Mouse (Mus musculus): ENCODE results near the gene Aspscr1. TPM values are rescaled to one million over a fixed set of nuclear protein-coding genes. Genes with fewer than 3 reads are reported as not detected.

Aspscr1 gene
- polyA plus RNA-seq, 2 experiments from 2014 or later = 82.3 to 134 TPM

DNA sequence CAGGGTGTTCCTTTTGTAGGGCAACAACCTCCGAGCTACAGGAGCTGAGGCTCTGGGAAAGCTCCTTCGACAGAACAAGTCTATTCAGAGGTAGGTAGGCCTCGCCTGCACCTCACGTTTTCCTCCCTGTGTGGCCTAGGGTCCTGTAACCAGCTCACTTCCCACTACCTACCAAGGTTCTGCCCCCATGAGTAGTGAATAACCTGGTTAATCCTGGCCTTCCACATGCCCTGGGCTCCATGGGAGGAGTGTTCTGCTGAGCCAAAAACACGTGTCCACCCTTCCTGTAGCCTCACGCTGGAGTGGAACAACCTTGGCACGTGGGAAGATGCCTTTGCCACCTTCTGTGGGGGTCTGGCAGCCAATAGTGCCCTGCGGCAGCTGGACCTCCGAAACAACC is 42.4 kb downstream of the Aspscr1 start:
- no peak for ATAC-seq

DNA sequence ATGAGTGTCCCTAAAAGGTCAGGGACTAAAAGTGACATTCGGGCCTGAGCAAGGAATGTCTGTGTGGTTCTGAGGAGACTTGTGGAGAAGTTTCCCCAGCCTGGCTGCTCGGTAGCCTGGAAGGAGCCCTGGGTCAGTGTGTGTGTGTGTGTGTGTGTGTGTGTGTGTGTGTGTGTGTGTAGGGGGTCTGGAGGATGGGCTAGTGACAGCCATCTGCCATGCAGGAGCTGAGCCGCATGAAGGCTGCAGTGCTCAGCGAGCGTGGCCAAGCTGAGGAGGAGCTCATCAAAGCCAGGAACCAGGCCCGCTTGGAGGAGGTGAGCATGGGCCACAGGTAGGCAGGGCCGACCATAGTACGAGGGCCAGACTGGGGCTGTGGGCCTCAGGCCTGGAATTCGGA is 46.5 kb downstream of the Aspscr1 start:
- ATAC-seq = no peak

DNA sequence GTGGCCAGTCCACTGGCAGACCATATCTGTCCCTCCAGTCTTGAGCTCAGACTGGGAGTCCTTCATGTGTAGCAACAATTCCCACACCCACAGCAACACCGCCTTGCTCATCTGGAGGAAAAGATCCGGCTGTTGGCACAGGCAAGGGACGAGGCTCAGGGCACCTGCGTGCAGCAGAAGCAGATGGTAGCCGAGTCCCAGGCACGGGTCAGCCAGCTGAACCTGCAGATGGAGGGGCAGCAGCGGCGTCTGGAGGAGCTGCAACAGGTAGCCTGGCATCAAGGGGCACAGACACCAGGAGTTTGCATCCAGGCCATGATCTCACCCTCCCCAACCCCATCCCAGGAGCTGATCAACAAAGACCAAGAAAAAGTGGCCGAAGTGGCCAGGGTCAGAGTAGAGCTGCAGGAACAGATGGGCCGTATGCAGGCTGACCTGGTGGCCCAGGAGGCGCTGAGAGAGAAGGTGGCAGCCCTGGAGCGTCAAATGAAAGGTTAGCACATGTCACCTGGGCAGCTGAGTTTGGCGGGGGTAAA is 47.1 kb downstream of the Aspscr1 start:
- no peak for ATAC-seq

DNA sequence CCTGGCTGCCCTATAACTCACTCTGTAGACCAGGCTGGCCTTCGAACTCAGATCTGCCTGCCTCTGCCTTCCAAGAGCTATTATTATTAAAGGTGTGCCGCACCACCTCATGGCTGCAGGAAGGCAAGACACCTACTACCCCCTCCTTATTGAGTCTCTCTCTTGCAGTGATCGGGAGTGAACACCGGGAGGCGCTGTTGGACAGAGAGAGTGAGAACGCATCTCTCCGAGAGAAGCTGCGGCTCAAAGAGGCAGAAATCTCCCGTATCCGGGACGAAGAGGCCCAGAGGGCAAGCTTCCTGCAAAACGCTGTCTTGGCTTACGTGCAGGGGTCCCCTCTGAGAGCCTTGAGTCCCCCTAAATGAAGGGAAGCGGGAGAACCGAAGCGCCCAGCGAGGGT is 47.7 kb downstream of the Aspscr1 start:
- ATAC-seq = peak; percentile 91

DNA sequence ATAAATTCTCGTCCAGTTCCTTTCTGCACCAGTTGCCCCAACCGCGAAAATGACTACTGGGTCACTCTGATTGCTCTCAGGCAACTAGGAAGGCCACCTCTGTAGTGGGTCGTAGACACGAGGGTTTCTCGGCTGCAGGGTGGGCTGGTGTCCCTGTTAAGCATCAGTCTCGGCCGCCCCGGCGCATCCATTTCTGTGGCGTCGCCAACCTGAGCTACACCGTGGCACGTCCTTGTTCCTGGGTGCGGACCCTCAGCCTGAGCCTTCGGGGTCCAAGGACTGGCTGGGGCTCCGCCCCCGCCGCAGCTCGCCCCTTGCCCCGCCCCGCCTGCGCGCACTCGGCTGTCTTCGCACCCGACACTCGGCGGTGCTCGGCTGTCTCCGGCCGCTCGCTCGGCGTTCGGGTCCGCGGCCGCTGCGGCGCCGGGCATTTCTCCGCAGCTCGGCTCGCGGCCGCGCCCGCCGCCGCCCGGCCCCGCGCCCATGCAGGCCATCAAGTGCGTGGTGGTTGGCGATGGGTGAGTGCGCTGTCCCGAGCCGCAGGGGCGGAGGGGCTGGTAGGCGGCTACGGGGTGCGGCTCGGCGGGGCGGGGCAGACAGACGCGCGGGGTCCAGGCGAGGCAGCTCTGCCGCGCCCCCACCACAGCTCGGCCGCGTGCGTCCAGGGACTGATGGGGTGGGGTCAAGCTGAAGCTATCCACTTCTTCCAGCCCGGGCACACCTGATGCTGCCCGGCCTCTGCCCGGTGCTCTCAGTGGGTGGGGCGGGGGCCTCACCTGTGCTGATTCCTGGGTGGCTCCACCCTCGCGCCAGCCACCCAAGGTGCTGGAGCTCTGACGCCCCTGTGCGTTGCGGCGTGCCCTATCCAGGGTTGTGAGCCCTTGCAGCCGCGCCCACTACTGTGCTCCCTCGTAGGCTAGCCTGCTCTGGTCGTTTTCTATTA is 48.6 kb downstream of the Aspscr1 start, which contains the start of gene Rac3:
Gene Rac3, plus strand, starts transcription at position 347 of the 943 bp plus-strand sequence.
- peak; percentile 46 for ATAC-seq

DNA sequence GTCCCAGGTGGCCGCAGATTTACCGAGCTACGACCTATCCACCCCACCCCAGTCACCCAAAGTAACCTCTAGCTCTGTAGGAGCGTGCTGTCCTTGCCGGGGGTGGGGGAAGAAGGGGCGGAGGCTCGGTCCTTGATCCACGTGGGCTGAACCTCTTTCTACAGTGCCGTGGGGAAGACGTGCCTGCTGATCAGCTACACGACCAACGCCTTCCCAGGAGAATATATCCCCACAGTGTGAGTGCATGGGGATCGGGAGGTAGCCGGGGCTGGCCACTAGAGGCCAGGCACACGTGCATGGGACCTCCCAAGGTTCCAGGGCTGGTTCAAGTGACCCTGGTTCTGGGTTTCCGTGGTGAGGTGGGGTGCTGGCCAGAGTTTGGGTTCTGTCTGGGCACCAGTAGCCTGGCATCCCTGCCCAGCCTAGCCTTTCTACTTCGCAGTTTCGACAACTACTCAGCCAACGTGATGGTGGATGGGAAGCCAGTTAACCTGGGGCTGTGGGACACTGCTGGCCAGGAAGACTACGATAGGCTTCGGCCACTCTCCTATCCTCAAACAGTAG is 49.4 kb downstream of the Aspscr1 start:
- ATAC-seq = no peak

DNA sequence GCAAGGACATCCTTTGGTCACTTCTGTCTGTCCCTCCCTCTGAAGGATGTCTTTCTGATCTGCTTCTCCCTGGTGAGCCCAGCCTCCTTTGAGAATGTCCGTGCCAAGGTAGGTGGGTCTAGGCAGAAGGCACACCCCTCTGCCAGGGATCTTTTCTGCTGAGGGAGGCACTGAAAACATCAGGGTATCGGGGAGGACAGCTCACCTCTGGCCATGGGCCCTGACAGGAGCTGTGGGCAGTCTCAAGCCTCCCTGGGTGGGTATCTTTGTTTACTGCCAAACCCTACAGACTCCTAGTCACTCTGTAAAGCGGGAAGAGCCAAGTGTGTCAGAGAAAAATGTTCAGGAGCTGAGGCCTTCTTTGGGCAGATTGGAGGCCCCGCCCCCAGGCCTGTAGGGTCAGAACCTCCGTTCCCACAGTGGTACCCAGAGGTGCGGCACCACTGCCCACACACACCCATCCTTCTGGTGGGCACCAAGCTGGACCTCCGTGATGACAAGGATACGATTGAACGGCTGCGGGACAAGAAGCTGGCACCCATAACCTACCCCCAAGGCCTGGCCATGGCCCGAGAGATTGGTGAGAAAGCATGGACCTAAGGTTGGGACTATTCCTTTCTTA is 50.1 kb downstream of the Aspscr1 start:
- no peak for ATAC-seq

DNA sequence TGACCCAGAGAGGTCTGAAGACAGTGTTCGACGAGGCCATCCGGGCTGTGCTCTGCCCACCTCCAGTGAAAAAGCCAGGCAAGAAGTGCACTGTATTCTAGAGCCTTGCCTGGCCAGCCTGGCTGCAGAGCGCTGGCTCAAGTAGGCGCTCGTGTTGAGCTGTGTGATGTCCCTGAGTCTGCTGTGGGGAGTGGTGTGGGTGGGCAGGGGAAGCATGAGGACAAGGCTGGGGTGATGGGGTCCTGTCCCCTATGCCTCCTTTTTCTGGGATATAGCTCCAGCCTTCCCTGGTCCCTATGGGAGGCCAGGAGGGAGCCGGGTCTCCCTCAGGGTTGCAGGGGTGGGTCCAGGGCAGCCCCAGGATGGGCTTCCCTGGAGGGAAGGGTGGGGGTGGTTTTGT is 50.7 kb downstream of the Aspscr1 start:
- no peak for ATAC-seq

DNA sequence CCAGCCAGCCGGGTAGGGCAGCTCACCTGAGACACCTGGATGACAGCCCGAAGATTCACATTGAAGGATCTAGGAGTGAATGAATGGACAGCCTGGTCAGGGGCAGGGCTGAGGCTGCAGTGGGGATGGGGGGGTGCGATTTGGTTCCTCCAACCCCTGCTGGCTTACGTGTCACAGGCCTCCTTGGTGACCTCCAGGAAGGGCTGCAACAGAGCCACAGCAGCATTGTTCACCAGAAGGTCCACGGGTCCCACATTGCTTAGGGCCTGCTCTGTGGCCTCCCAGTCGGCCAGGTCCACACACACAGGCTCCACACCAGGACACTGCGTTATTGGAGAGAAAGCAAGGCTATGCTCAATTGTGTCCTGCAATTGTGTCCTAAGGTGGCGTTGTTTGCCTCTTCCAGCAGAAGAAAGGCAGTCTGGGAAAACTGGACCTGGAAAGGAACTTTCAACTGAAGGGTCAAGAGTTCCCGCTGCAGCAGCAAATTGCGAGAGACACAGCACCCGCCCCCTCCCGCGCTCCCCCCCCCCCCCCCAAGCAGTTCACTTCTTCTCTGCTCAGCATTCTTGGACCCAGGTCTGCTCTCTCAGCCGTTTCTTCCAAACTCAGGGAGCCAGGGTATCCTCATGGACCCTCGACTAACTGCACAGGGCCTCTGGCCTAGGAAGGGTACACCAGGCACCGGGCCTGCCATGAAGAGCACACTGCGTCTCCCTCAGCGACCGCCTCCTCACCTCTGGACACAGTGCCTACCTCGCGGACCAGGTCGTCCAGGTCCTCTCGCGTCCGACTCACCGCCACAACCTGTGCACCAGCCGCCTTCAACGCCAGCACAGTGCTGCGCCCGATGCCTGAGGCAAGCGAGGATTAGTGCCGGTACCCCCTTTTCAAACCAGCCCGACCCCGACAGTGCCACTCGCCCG is 53.7 kb downstream of the Aspscr1 start:
- peak; percentile 46 for ATAC-seq

DNA sequence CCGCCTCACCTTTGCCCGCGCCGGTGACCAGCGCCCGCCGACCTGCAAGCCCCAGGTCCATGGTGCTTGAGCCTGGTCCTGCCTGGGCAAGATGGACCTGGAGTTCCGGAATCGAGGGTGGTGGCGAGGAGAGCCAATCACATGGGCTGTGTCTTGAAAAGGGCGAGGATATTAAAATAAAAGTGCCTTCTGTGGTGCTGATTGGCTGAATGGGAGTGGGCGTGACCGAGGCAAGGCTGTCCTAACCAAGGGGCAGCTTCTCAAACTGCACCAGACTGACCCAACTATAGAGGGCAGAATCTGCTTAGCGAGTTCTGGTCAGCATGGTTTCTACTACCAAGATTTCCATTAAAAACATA is 54.4 kb downstream of the Aspscr1 start, which contains the start of gene Dcxr:
Gene Dcxr, minus strand, starts transcription at position 113 of the 359 bp plus-strand sequence.
- peak; percentile 93 for ATAC-seq

DNA sequence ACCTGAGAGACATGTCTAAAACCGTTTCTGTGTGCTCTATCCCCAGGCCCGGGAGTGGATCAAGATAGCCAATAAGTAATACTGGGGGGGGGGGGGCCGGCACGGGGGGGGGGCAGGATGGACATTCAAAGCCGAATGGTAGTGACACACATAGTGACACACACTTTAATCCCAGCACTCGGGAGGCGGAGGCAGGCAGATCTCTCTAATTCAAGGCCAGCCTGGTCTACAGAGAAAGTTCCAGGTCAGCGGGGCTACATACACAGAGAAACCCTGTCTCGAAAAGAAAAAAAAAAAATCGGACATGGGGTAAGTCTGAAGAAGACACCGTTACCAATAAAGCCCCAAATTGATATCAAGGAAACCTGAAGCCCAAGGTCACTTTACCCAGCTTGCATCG is 54.8 kb downstream of the Aspscr1 start:
- ATAC-seq = no peak

DNA sequence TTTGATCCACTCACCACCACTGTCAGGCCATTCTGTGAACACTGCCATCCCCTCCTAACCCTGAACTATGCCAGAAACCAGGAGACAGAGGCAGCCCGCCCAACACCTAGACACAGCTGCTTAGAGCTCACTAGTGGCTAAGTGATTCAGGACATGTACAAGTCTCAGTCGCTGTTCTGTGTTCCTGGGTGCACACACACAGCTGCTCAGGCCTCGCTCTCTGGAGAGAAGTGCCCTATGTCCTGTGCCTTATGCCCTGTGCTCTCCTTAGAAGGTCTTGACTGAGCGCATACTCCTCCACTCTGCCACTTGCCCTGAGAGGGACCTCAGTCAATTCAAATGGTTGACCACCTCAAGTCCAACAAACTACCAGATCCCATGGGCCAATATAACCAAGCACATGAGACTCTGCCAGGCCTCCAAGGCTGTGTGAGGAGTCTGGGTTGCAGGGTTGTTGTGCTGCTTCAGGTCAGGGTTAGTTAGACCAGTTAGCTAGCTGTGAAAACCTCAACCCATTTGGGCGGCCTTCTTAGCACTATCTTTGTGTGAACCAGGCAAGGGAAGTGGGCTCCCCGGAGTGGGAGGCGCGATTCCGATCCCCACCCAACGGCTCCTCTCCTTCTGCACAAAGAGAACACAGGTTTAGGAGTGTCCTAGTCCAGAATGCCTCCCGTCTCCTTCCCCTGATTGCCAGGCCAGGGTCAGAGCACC is 55.9 kb downstream of the Aspscr1 start:
- no peak for ATAC-seq

DNA sequence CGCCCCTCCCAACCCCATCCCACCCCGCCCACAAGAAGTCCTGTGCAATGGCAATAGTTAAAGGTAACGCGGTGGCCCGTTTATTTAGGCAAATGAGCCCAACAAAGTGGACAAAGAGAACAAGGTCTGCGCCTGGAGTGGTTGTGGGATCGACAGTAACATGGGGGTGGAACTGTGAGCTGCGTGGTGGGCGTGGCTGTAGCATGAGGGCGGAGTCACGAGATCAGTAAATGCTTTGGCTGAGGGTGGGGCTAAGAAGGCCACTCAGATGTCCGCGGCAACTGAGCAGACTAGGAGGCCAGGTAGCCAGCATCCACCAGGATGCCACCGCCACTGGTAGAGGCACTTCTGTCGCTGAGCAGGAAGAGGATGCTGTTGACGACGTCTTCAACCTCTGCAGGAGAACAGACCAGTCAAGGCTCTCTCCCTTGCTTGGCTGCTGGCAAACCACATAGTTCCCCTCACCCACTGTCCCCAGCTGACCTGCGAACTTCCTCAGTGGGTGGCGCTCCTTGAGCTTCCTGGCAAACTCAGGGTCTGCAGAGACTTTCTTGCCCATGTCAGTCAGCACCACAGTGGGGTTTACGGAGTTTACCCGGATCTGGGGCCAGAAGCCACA is 56.8 kb downstream of the Aspscr1 start:
- ATAC-seq = peak; percentile 33

DNA sequence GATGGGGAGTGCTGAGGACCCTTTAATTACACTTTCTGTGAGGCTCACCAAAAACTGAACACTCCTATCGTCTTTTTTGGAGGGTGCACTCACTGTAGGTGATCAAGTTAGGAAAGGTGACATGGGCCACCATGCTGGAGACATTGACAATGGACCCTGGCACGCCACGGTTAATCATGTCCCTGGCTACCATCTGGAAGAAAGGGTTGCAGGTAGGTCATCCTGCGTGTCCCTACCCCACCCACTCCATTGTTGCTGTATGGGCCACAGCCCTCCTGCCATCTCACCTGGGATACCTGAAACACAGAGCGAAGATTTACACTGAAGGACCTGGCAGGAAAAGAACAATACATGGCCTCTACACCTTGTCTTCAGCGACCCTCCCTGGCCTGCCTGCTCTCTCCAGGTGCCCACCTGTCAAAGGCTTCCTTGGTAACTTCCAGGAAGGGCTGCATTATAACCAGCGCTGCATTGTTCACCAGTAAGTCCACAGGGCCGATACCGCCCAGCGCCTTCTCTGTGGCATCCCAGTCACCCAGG is 57.6 kb downstream of the Aspscr1 start:
- ATAC-seq = no peak

DNA sequence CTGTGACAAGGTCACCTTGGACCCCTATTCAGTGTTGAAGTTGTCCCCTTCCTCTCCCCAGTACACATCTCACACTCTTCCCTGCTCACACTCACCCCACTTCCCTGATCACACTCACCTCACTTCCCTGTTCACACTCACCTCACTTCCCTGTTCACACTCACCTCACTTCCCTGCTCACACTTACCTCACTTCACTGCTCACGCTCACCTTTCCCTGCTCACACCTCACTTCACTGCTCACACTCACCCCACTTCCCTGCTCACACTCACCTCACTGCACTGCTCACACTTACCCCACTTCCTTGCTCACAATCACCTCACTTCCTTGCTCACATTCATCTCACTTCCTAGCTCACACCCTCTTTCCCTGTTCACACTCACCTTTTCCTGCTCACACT is 58.6 kb downstream of the Aspscr1 start:
- no peak for ATAC-seq

DNA sequence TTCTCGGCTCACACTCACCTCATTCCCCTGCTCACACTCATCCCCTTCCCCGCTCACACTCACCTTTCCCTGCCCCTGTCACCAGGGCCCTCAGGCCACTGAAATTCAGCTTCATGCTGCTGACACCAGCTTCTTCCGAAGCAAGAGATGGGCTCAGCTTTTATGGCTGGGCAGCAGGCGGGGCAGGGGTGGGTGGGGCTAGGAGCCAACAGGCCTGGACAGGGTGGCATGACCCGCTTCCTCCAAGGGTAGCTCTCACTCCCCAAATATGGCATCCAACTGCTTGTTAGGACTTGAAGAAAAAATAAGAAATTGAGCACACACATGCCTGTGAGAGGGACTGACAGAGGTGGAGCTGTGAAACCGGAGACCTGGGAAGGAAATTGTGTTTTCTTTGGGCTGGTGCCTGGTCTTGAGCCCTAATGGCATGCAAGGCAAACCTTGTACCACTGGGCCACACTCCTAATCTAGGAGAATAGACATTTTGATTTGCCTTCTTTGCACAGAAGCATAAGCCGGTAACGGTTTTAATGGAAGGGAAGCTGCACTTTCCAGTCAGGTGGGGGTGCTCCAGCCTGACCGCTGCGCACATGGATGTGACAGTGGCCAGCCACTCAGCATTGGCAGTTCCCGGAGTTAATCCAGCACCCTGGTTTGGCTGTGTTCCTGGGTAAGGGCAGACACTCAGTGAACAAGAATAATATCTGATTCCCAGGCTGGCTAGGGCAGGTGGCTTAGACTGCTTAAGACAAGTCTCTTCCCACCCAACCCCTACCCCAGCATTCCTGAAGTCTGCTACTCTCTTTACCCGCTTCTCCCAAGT is 59.3 kb downstream of the Aspscr1 start, which contains the start of gene Cbr2:
Gene Cbr2, minus strand, starts transcription at position 257 of the 823 bp plus-strand sequence.
- no peak for ATAC-seq

DNA sequence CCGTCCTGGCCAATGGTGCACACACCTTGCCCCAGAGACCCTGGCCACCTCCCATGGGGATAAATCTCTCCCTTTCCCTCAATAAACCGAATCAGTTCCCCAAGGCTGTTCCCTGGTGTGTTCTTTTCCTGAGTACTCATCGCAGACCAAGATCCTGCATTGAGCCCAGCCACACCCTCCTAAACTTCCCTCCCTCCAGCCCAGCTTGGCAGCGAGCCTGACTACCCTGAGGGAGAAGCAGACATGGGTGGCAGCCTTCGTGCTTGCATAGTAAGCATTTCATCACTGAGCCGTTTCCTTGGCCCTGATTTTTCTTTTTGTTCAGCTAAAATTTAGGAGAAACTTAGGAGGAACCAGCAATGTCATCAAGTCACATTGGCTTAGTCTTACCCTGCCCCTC is 60.7 kb downstream of the Aspscr1 start:
- ATAC-seq = no peak

DNA sequence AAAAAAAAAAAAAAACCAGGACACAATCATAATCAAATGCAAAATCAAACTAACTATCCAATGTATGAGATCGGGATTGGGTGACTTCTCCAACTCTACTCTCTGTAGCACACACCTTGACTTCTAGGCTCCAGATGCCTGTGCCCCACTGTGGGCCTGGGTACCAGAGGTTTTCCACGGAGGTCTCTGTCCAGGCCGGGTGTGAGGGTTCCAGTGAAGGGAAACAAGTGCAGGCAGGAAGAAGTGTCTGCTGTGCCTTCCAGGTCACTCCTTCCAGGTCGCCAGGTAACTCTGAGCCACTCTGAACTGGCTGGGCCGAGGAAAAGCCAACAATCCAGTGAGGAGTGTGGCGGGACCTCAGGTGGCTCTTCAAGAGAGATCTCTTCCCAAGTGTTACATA is 63.7 kb downstream of the Aspscr1 start:
- ATAC-seq = no peak

DNA sequence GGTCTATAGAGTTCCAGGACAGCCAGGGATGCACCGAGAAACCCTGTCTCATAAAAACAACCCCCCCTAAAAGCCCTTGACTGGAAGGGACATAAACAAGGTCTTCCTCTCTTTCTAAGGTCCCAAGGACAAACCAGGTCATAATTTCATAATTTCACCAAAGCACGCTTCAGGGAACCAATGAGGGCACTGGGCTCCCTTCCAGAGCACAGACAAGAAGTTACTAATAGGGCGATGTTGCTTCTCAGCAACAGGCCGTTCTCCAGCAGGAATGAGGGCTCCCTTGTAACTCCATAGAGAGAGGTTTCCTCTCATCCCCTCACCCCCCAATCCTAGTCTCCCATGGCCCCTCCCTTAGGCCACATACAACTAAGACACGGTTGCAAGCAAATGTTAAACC is 68.2 kb downstream of the Aspscr1 start:
- no peak for ATAC-seq

Data from CD4-positive, CD25-positive, alpha-beta regulatory T cell, adult 4 months (primary cell).